Mouse (Mus musculus) thymus, adult 2 months (tissue): ENCODE measurements around the gene Zfp827.

Source experiments
- CTCF ChIP-seq: fragments of 200-500 bp; IDR thresholded peaks from 2 replicates; pipeline ENCODE4 v1.5.1; 2012; ENCODE audit warnings: mild to moderate bottlenecking, control low read depth, low read length, moderate library complexity, borderline replicate concordance; ENCODE audit not compliant: control insufficient read depth, poor library complexity, insufficient read depth; ENCODE audit errors: extremely low read depth
- POLR2A ChIP-seq: fragments of 200-500 bp; IDR thresholded peaks from 2 replicates; pipeline ENCODE4 v1.6.1; 2012; ENCODE audit warnings: mild to moderate bottlenecking, low read length, control low read depth, moderate library complexity; ENCODE audit not compliant: control insufficient read depth, poor library complexity, insufficient read depth; ENCODE audit errors: extremely low read depth

- TF ChIP-seq POLR2A = no peak
- no peak for TF ChIP-seq CTCF
Observed at GRCm38 (mm10) chr8:79206895-79207294, 178.7 kb downstream of the Zfp827 start.
